Mouse (Mus musculus): ENCODE data around the gene Map3k7cl.

Map3k7cl gene

GRCm38 (mm10) chr16:87635841-87636240, 82.7 kb downstream of the Map3k7cl start:
- no peak for DNase-seq (ENCODE audit: low spot score)

- DNase-seq (ENCODE audit: low spot score), result no peak
Measured at GRCm38 (mm10) chr16:87638098-87638497, 85.0 kb downstream of the Map3k7cl start.

GRCm38 (mm10) chr16:87642234-87642633, 89.1 kb downstream of the Map3k7cl start:
- DNase-seq (ENCODE audit: low spot score), result no peak

- no peak for DNase-seq (ENCODE audit: low spot score)
Measured at GRCm38 (mm10) chr16:87644111-87644770, 91.1 kb downstream of the Map3k7cl start.
